Mouse (Mus musculus) CD8-positive naive resting alpha-beta T cell, adult 57 days (primary cell): ENCODE measurements around the gene Acbd7. TPM values are rescaled to one million over a fixed set of nuclear protein-coding genes. Genes with fewer than 3 reads are reported as not detected.

Experiments used
- total RNA-seq: library from RNA; stranded (reverse); gene quantifications from one replicate; pipeline ENCODE4 v1.2.4, GENCODE M21; 2023

Gene Acbd7
- not detected for total RNA-seq

GRCm38 (mm10) chr2:3335611-3336301 is at the start of gene Acbd7:
Acbd7 (plus strand) TSS chr2:3336168.

GRCm38 (mm10) chr2:3332484-3333242 is 3.3 kb upstream of the Acbd7 start, which contains the start of gene Rpp38:
Rpp38 (minus strand) TSS chr2:3332643.

Other genes starting within 250 kb of the Acbd7 start
- gene Fam171a1, start 221.9 kb upstream of the Acbd7 start, total RNA-seq = not detected
- 33.3 TPM for gene Nmt2, start 52.0 kb upstream of the Acbd7 start, total RNA-seq
- gene Rpp38, start 3.5 kb upstream of the Acbd7 start, total RNA-seq = 5.3 TPM
- not detected for gene Olah, start 61.0 kb downstream of the Acbd7 start, total RNA-seq
- not detected for gene Meig1, start 86.5 kb downstream of the Acbd7 start, total RNA-seq
- 36.7 TPM for gene Dclre1c, start 88.0 kb downstream of the Acbd7 start, total RNA-seq
- gene Suv39h2, start 138.9 kb downstream of the Acbd7 start, total RNA-seq = 1.3 TPM
- gene Gm45902, start 176.6 kb downstream of the Acbd7 start, total RNA-seq = 22.5 TPM
- 105 TPM for gene Hspa14, start 176.6 kb downstream of the Acbd7 start, total RNA-seq
- gene Cdnf, start 176.9 kb downstream of the Acbd7 start, total RNA-seq = 1.4 TPM
- gene Fam107b, start 234.3 kb downstream of the Acbd7 start, total RNA-seq = 311 TPM